Mouse (Mus musculus): ENCODE measurements around the gene Lyve1. TPM values are rescaled to one million over a fixed set of nuclear protein-coding genes. Genes with fewer than 3 reads are reported as not detected.
A peak's percentile ranks its signal among the peaks of the same experiment; 100 is the strongest.

Lyve1 gene
- total and polyA plus RNA-seq, 3 experiments: 0.11 TPM; not detected in 2

DNA sequence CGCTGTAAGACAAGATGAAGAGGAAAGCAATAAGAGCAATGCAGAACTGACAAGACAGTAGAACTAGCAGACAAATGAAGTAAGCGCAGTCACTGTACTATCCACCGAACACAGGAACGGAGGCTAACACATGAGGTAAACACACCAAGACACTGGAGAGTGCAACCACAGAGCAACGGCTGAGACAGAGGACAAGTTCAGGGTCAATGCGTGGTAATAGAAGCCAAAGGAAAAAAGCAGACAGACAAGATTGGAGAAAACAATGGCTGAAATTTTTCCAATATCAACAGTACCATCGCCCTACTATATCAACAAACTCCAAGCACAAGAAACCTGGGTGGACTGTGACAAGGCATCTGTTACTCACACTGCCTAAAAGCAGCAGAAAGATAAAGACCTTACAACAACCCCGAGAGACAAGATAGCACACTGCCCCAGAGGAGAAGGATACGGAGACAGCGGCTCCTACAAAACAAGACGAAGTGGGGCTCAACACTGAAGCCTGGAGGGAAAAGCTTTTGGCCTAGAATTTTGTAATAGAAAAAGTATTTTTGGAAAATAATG is 44.2 kb downstream of the Lyve1 start:
- no peak for DNase-seq (ENCODE audit: low spot score)
- no peaks in the 10 kb centered on the region for H3K27me3 ChIP-seq (ENCODE audit: insufficient read depth, low read length)
- H3K9me3 ChIP-seq (replicated peaks): no peaks in the 10 kb centered on the region
- peaks cover 70% of the 10 kb centered on the region for H3K36me3 ChIP-seq (replicated peaks)
- H3K4me3 ChIP-seq (ENCODE audit: low read depth, low read length): no peak overlapping the region
- TF ChIP-seq CTCF (IDR thresholded peaks at IDR 0.05; ENCODE audit: low read depth, low read length) (no peak), TAL1 (conservative IDR thresholded peaks at IDR 0.05; ENCODE audit: low read depth, low read length) (no peak), POLR2AphosphoS5 (IDR thresholded peaks at IDR 0.05; ENCODE audit: insufficient replicate concordance, low read depth, low read length) (no peak), GATA1 (IDR thresholded peaks at IDR 0.05; ENCODE audit: borderline replicate concordance, low read length) (no peak), GATA2 (IDR thresholded peaks at IDR 0.05; ENCODE audit: borderline replicate concordance, low read depth, low read length) (no peak)
- ATAC-seq (ENCODE audit: extremely low read depth, insufficient number of reproducible peaks, low FRiP score, poor library complexity, severe bottlenecking): peak; percentile 15; the same call in 1 of the 2 replicates
- peaks cover 12% of the 10 kb centered on the region for H3K4me1 ChIP-seq (ENCODE audit: insufficient read depth, low read depth, low read length)

DNA sequence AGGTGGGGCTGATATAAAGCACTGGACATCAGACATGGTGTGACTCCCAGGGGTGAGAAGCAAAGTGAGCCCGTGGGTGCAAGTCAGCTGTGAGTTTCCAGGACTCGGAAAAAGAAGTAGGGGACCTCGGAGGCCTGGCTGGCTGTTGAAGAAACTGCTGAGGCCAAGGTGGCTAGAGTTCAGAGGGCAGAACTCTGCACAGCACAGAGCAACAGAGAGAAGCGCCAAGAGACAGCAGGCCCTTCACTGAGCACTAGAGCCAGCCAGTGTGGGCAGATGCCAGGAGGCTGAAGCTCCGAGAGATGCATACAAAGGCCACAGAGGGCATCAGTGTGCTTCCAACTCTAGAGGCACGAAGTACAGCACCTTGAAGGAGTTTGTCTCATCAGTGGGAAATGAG is 44.8 kb downstream of the Lyve1 start:
- H3K27me3 ChIP-seq (ENCODE audit: insufficient read depth, low read length): no peaks in the 10 kb centered on the region
- H3K4me3 ChIP-seq (ENCODE audit: low read depth, low read length): no peak overlapping the region
- no peaks in the 10 kb centered on the region for H3K9me3 ChIP-seq (replicated peaks)
- peaks cover 65% of the 10 kb centered on the region for H3K36me3 ChIP-seq (replicated peaks)
- no peak for ATAC-seq (ENCODE audit: extremely low read depth, insufficient number of reproducible peaks, low FRiP score, poor library complexity, severe bottlenecking)
- DNase-seq (ENCODE audit: low spot score): no peak
- TF ChIP-seq GATA1 (IDR thresholded peaks at IDR 0.05; ENCODE audit: borderline replicate concordance, low read length) (no peak), CTCF (IDR thresholded peaks at IDR 0.05; ENCODE audit: low read depth, low read length) (no peak), GATA2 (IDR thresholded peaks at IDR 0.05; ENCODE audit: borderline replicate concordance, low read depth, low read length) (no peak), TAL1 (conservative IDR thresholded peaks at IDR 0.05; ENCODE audit: low read depth, low read length) (no peak), POLR2AphosphoS5 (IDR thresholded peaks at IDR 0.05; ENCODE audit: insufficient replicate concordance, low read depth, low read length) (no peak)
- peaks cover 12% of the 10 kb centered on the region for H3K4me1 ChIP-seq (ENCODE audit: insufficient read depth, low read depth, low read length)

DNA sequence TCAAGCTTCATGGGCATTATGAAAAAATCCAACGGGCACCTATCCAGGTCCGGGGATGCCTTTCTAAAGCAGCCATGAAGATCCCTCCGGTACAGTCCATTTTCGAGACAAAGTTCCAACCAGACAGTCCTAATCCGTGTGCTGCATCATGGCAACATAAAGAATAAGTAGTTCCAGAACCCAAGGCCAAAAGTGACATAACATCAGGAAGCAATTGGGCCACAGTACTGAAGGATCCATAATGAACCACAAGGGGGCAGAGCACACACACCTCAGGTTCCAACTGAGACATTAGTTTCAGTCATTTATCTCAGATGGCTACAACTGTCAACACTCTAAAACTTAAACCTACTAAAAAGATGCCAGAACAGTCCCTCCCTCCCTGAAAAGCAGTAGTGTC is 47.0 kb downstream of the Lyve1 start:
- H3K9me3 ChIP-seq (replicated peaks): no peaks in the 10 kb centered on the region
- peak; percentile 61 for TF ChIP-seq CTCF (IDR thresholded peaks at IDR 0.05; ENCODE audit: low read depth, low read length)
- TF ChIP-seq GATA2 (IDR thresholded peaks at IDR 0.05; ENCODE audit: borderline replicate concordance, low read depth, low read length): no peak
- H3K4me1 ChIP-seq (ENCODE audit: insufficient read depth, low read depth, low read length): peaks cover 12% of the 10 kb centered on the region
- DNase-seq (ENCODE audit: low spot score): no peak
- ATAC-seq (ENCODE audit: extremely low read depth, insufficient number of reproducible peaks, low FRiP score, poor library complexity, severe bottlenecking): peak; percentile 49
- H3K27me3 ChIP-seq (ENCODE audit: insufficient read depth, low read length): no peaks in the 10 kb centered on the region
- no peak overlapping the region for H3K4me3 ChIP-seq (ENCODE audit: low read depth, low read length)
- H3K36me3 ChIP-seq (replicated peaks): peaks cover 65% of the 10 kb centered on the region

DNA sequence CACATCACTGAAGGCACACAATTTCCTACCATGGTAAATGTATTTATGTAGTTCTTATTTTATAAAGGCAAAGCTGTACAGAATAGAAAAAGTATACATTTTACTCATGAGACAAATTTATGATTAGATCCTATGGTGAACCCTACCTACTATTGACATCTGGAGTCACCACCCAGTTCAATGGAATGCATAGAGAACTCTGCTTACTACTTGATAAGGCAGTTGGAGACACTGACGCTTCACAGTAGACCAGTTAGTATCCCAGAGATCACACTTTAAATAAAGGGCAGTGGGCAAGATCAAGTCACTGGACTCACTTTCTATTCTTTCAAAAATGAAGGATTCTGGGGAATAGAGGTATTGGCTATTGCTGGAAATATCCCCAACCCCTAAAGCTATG is 49.1 kb downstream of the Lyve1 start:
- DNase-seq (ENCODE audit: low spot score) (no peak), ATAC-seq (ENCODE audit: extremely low read depth, insufficient number of reproducible peaks, low FRiP score, poor library complexity, severe bottlenecking) (no peak)
- H3K27me3 ChIP-seq (ENCODE audit: insufficient read depth, low read length): no peaks in the 10 kb centered on the region
- H3K9me3 ChIP-seq (replicated peaks): no peaks in the 10 kb centered on the region
- peaks cover 8% of the 10 kb centered on the region for H3K4me1 ChIP-seq (ENCODE audit: insufficient read depth, low read depth, low read length)
- no peak overlapping the region for H3K4me3 ChIP-seq (ENCODE audit: low read depth, low read length)
- peaks cover 74% of the 10 kb centered on the region for H3K36me3 ChIP-seq (replicated peaks)
- TF ChIP-seq GATA1 (IDR thresholded peaks at IDR 0.05; ENCODE audit: borderline replicate concordance, low read length) (no peak), GATA2 (IDR thresholded peaks at IDR 0.05; ENCODE audit: borderline replicate concordance, low read depth, low read length) (no peak), POLR2AphosphoS5 (IDR thresholded peaks at IDR 0.05; ENCODE audit: insufficient replicate concordance, low read depth, low read length) (no peak), CTCF (IDR thresholded peaks at IDR 0.05; ENCODE audit: low read depth, low read length) (no peak), TAL1 (conservative IDR thresholded peaks at IDR 0.05; ENCODE audit: low read depth, low read length) (no peak)

DNA sequence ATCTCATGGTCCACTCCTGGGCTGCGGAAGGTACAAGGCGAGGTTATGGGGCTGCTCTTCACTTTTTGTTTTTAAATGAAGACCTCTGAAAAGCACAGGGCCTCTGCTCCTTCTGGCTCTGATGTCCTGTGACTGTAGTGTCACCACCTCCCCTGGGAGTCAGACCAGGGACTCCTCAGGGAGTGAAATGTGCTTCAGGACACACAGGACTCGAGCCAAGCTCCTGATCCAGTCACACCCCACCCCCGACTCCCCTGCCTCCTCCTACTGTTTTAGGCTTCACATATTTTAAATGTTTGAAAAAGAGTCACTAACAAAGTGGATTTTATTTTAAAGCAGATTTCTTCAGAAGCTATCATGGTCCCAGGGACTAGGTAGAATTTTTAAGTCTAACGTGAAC is 51.5 kb downstream of the Lyve1 start:
- Histone ChIP-seq H3K27me3 (ENCODE audit: insufficient read depth, low read length) (no peaks in the 10 kb centered on the region), H3K4me3 (ENCODE audit: low read depth, low read length) (no peak overlapping the region), H3K36me3 (replicated peaks) (peaks cover 80% of the 10 kb centered on the region), H3K4me1 (ENCODE audit: insufficient read depth, low read depth, low read length) (no peaks in the 10 kb centered on the region), H3K9me3 (replicated peaks) (no peaks in the 10 kb centered on the region)
- TF ChIP-seq GATA2 (IDR thresholded peaks at IDR 0.05; ENCODE audit: borderline replicate concordance, low read depth, low read length) (no peak), GATA1 (IDR thresholded peaks at IDR 0.05; ENCODE audit: borderline replicate concordance, low read length) (no peak), CTCF (IDR thresholded peaks at IDR 0.05; ENCODE audit: low read depth, low read length) (no peak), POLR2AphosphoS5 (IDR thresholded peaks at IDR 0.05; ENCODE audit: insufficient replicate concordance, low read depth, low read length) (no peak), TAL1 (conservative IDR thresholded peaks at IDR 0.05; ENCODE audit: low read depth, low read length) (no peak)
- ATAC-seq (ENCODE audit: extremely low read depth, insufficient number of reproducible peaks, low FRiP score, poor library complexity, severe bottlenecking) (no peak), DNase-seq (ENCODE audit: low spot score) (no peak)

DNA sequence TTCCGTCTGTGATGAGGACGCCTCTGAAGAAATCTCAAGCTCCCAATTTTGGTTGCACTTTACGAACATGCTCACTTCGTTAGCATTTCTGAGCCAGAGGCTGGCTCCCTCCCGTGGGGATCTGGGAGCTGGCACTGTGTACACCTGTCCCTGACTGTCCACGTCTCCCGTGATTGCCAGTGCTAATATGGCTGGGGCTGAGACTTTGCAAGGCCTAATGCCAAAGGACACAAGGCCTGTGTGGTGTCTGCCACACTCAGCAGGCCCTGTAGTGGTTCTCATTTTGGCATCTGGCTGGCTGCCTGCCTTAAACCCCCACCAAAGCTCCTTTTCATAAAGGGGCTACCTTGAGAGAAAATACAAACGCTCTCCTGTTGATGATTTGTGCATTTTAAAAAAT is 52.0 kb downstream of the Lyve1 start:
- H3K36me3 ChIP-seq (replicated peaks): peaks cover 81% of the 10 kb centered on the region
- TF ChIP-seq GATA1 (IDR thresholded peaks at IDR 0.05; ENCODE audit: borderline replicate concordance, low read length) (no peak), TAL1 (conservative IDR thresholded peaks at IDR 0.05; ENCODE audit: low read depth, low read length) (no peak), CTCF (IDR thresholded peaks at IDR 0.05; ENCODE audit: low read depth, low read length) (no peak), POLR2AphosphoS5 (IDR thresholded peaks at IDR 0.05; ENCODE audit: insufficient replicate concordance, low read depth, low read length) (no peak), GATA2 (IDR thresholded peaks at IDR 0.05; ENCODE audit: borderline replicate concordance, low read depth, low read length) (no peak)
- H3K4me1 ChIP-seq (ENCODE audit: insufficient read depth, low read depth, low read length): no peaks in the 10 kb centered on the region
- H3K9me3 ChIP-seq (replicated peaks): no peaks in the 10 kb centered on the region
- no peak overlapping the region for H3K4me3 ChIP-seq (ENCODE audit: low read depth, low read length)
- ATAC-seq (ENCODE audit: extremely low read depth, insufficient number of reproducible peaks, low FRiP score, poor library complexity, severe bottlenecking) (no peak), DNase-seq (ENCODE audit: low spot score) (no peak)
- no peaks in the 10 kb centered on the region for H3K27me3 ChIP-seq (ENCODE audit: insufficient read depth, low read length)
